Mouse (Mus musculus) hindbrain, embryonic 15.5 days (tissue): ENCODE measurements around the gene Knl1. TPM values are rescaled to one million over a fixed set of nuclear protein-coding genes. Genes with fewer than 3 reads are reported as not detected.

Experiments used
- ATAC-seq: fragments of 200-750 bp; cut with Nextera tagmentation; 2 replicates; pipeline ENCODE4 v1.8.0; 2017; ENCODE audit warnings: low read depth, moderate number of reproducible peaks, moderate TSS enrichment; ENCODE audit not compliant: low FRiP score
- H3K27ac ChIP-seq: fragments of 300-500 bp; sonication (generic); replicated peaks from 2 replicates; pipeline ENCODE4 v1.5.1; 2015; ENCODE audit warnings: mild to moderate bottlenecking, inconsistent platforms
- H3K27me3 ChIP-seq: fragments of 300-500 bp; sonication (generic); 2 replicates; pipeline ENCODE4 v1.6.1; 2015; ENCODE audit warnings: control low read depth, inconsistent platforms
- H3K36me3 ChIP-seq: fragments of 300-500 bp; sonication (generic); 2 replicates; pipeline ENCODE4 v1.6.1; 2015; ENCODE audit warnings: control low read depth, inconsistent platforms
- H3K4me1 ChIP-seq: fragments of 300-500 bp; sonication (generic); replicated peaks from 2 replicates; pipeline ENCODE4 v1.6.1; 2015; ENCODE audit warnings: control low read depth, inconsistent platforms
- H3K4me2 ChIP-seq: fragments of 300-500 bp; sonication (generic); 2 replicates; pipeline ENCODE4 v1.6.1; 2015; ENCODE audit warnings: moderate library complexity, mild to moderate bottlenecking, inconsistent platforms
- H3K4me3 ChIP-seq: fragments of 300-500 bp; sonication (generic); 2 replicates; pipeline ENCODE4 v1.5.1; 2015; ENCODE audit warnings: mild to moderate bottlenecking, inconsistent platforms
- H3K9ac ChIP-seq: fragments of 300-500 bp; sonication (generic); 2 replicates; pipeline ENCODE4 v1.6.1; 2015; ENCODE audit warnings: inconsistent platforms
- H3K9me3 ChIP-seq: fragments of 300-500 bp; sonication (generic); 2 replicates; pipeline ENCODE4 v1.6.1; 2016; ENCODE audit warnings: control low read depth, inconsistent platforms
- WGBS: fragments of 180-500 bp; shearing (Covaris S2); methylation state at CpG from one replicate; pipeline ENCODE4 v1.1.7; 2015; 5-methylcytosine and 5-hydroxymethylcytosine counted together
- polyA plus RNA-seq: library from polyadenylated mRNA; unstranded; fragments of >200 nt; fragmentation: Nextera tagmentation; extraction: Ambion mirVana; gene quantifications from 2 replicates; pipeline ENCODE4 v1.2.1, GENCODE M21; 2015

Gene Knl1
- polyA plus RNA-seq, 1 experiment from 2014 or later: 10.3 TPM

DNA sequence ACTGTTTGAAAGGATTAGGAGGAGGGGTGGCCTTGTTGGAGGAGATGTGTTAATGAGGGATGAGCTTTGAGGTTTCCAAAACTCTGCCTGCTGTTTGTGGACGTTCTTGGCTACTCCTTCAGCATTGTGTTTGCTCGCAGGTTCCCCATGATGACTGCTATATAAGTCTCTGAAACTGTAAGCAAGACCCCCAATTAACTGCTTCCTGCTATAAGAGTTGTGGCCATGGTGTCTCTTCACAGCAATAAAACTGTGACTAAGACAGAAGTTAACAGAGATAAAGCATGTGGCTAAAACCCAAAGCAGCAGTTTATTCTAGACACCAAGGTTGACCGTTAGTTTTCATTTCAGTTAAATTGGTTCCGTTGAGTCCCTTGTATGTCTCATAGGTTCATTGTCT lies 930 bp downstream of the Knl1 start:
- 23% methylated on average over 4 of the region's 4 CpGs for WGBS
- peak overlapping the region; percentile 62 for H3K4me3 ChIP-seq
- H3K36me3 ChIP-seq: no peaks in the 10 kb centered on the region
- no peak overlapping the region for H3K27ac ChIP-seq
- no peaks in the 10 kb centered on the region for H3K27me3 ChIP-seq
- H3K4me2 ChIP-seq: peak overlapping the region; percentile 86
- no peaks in the 10 kb centered on the region for H3K9me3 ChIP-seq
- H3K4me1 ChIP-seq: 0 out of 2 replicates have a peak, but pooled peaks cover 4% of the 10 kb centered on the region
- no peak for ATAC-seq
- peak overlapping the region; percentile 13; the same call in 1 of the 2 replicates for H3K9ac ChIP-seq

- WGBS: 92% methylated on average over 4 of the region's 4 CpGs
- Histone ChIP-seq H3K9ac (no peak overlapping the region), H3K9me3 (no peaks in the 10 kb centered on the region), H3K36me3 (no peaks in the 10 kb centered on the region), H3K27ac (no peak overlapping the region), H3K27me3 (no peaks in the 10 kb centered on the region), H3K4me1 (0 out of 2 replicates have a peak, but pooled peaks cover 4% of the 10 kb centered on the region), H3K4me3 (no peak overlapping the region), H3K4me2 (no peak overlapping the region)
- no peak for ATAC-seq
Observed at GRCm38 (mm10) chr2:119050132-119050650, 3.3 kb downstream of the Knl1 start.

DNA sequence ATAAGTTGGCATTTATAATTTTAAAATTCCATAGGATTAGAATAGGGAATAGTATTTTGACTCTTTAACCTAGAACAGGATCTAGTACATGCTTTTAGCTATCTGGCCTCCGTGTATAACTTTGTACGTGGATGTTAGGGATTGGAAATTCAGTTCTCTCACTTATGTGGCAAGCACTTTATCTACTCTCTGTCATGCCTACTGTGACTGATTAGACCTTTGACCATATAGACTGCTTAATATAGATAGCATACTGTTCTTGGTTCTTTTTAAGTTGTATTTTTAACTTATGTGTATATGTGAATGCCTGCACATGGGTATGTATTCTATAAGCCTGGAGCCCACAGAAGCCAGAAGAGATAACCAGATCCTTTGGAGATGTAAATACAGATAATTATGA lies 13.2 kb downstream of the Knl1 start:
- H3K4me1 ChIP-seq: no peaks in the 10 kb centered on the region
- no peak overlapping the region for H3K9ac ChIP-seq
- no peak overlapping the region for H3K4me3 ChIP-seq
- no peak for ATAC-seq
- WGBS: 99% methylated on average over 2 of the region's 2 CpGs
- H3K27ac ChIP-seq: no peak overlapping the region
- H3K9me3 ChIP-seq: no peaks in the 10 kb centered on the region
- no peaks in the 10 kb centered on the region for H3K27me3 ChIP-seq
- H3K4me2 ChIP-seq: no peak overlapping the region
- H3K36me3 ChIP-seq: no peaks in the 10 kb centered on the region

- no peaks in the 10 kb centered on the region for H3K27me3 ChIP-seq
- WGBS: 97% methylated on average over 4 of the region's 4 CpGs
- no peaks in the 10 kb centered on the region for H3K9me3 ChIP-seq
- no peak for ATAC-seq
- H3K27ac ChIP-seq: no peak overlapping the region
- H3K36me3 ChIP-seq: no peaks in the 10 kb centered on the region
- H3K4me2 ChIP-seq: no peak overlapping the region
- no peaks in the 10 kb centered on the region for H3K4me1 ChIP-seq
- H3K4me3 ChIP-seq: no peak overlapping the region
- no peak overlapping the region for H3K9ac ChIP-seq
Observed at GRCm38 (mm10) chr2:119072397-119072796, 25.5 kb downstream of the Knl1 start.

DNA sequence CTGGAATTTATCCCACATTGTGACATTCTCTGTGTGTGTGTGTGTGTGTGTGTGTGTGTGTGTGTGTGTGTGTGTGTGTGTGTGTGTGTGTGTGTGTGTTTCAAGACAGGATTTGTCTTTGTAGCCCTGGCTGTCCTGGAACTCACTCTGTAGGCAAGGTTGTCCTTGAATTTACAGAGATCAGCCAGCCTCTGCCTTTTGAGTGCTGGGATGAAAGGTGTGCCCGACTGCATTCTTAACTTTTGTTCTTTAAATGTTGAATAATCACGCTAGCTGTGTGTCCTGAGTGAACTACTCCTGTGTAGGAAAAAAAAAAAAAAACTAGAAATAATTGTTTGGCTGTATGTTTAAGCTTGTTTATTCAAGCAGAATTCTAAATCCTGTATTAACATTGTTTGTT lies 39.2 kb downstream of the Knl1 start:
- no peak overlapping the region for H3K27ac ChIP-seq
- H3K4me2 ChIP-seq: no peak overlapping the region
- H3K9me3 ChIP-seq: no peaks in the 10 kb centered on the region
- H3K4me1 ChIP-seq: no peaks in the 10 kb centered on the region
- no peak for ATAC-seq
- H3K27me3 ChIP-seq: no peaks in the 10 kb centered on the region
- WGBS: 90% methylated on average over 2 of the region's 2 CpGs
- H3K9ac ChIP-seq: no peak overlapping the region
- no peaks in the 10 kb centered on the region for H3K36me3 ChIP-seq
- no peak overlapping the region for H3K4me3 ChIP-seq

- H3K27ac ChIP-seq: no peak overlapping the region
- no peak overlapping the region for H3K4me2 ChIP-seq
- no peak overlapping the region for H3K9ac ChIP-seq
- no peaks in the 10 kb centered on the region for H3K9me3 ChIP-seq
- no peaks in the 10 kb centered on the region for H3K36me3 ChIP-seq
- no peaks in the 10 kb centered on the region for H3K27me3 ChIP-seq
- no peak overlapping the region for H3K4me3 ChIP-seq
- no peak for ATAC-seq
- no peaks in the 10 kb centered on the region for H3K4me1 ChIP-seq
Observed at GRCm38 (mm10) chr2:119101552-119101951, 54.6 kb downstream of the Knl1 start.

DNA sequence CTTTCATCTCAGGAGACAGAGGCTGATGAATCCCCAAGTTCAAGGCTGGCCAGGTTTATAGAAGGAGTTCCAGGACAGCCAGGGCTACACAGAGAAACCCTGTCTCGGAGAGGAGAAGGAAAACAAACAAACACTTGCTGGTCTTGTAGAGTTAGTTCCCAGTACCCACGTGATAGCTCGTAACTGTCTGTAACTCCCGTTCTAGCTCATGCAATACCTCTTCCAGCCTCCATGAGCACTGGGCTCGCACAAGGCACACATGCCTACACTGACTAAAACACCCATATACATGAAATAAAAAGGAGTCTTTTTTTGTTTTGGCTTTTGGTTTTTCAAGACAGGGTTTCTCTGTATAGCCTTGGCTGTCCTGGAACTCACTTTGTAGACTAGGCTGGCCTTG lies 59.7 kb downstream of the Knl1 start:
- Histone ChIP-seq H3K27me3 (no peaks in the 10 kb centered on the region), H3K9me3 (no peaks in the 10 kb centered on the region), H3K4me1 (peaks cover 1% of the 10 kb centered on the region; the same call in 1 of the 2 replicates), H3K4me3 (no peak overlapping the region), H3K36me3 (no peaks in the 10 kb centered on the region), H3K4me2 (no peak overlapping the region), H3K9ac (no peak overlapping the region), H3K27ac (no peak overlapping the region)
- ATAC-seq: no peak
- WGBS: 85% methylated on average over 5 of the region's 5 CpGs

DNA sequence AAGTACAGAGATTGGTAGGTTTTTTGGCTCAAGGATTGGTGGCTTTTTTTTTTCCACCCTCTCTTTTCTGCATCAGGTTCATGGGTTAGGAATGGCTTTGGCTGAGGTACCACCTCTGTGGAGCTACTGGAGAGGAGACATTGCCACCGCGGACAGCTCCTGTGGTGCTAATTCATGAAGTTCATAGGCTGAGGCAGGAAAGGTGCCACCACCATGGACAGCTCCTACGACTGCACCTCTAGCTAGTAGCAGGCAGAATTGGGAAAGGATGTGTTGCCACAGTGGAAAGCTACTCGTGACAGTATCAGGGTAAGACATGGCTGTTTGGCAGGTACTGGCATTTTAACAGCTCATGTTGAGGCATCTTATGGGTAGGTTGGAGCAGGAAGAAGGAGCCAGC lies 61.6 kb downstream of the Knl1 start:
- ATAC-seq: no peak
- no peaks in the 10 kb centered on the region for H3K27me3 ChIP-seq
- H3K4me3 ChIP-seq: no peak overlapping the region
- no peaks in the 10 kb centered on the region for H3K36me3 ChIP-seq
- H3K27ac ChIP-seq: no peak overlapping the region
- no peak overlapping the region for H3K4me2 ChIP-seq
- 73% methylated on average over 4 of the region's 4 CpGs for WGBS
- no peak overlapping the region for H3K9ac ChIP-seq
- H3K9me3 ChIP-seq: no peaks in the 10 kb centered on the region
- peaks cover 13% of the 10 kb centered on the region for H3K4me1 ChIP-seq

GRCm38 (mm10) chr2:119111060-119111459 lies 64.1 kb downstream of the Knl1 start:
- no peak for ATAC-seq
- H3K9ac ChIP-seq: no peak overlapping the region
- H3K27me3 ChIP-seq: no peaks in the 10 kb centered on the region
- WGBS: 92% methylated on average over 3 of the region's 3 CpGs
- no peak overlapping the region for H3K4me2 ChIP-seq
- no peak overlapping the region for H3K4me3 ChIP-seq
- no peak overlapping the region for H3K27ac ChIP-seq
- H3K4me1 ChIP-seq: peaks cover 13% of the 10 kb centered on the region
- H3K36me3 ChIP-seq: no peaks in the 10 kb centered on the region
- no peaks in the 10 kb centered on the region for H3K9me3 ChIP-seq

DNA sequence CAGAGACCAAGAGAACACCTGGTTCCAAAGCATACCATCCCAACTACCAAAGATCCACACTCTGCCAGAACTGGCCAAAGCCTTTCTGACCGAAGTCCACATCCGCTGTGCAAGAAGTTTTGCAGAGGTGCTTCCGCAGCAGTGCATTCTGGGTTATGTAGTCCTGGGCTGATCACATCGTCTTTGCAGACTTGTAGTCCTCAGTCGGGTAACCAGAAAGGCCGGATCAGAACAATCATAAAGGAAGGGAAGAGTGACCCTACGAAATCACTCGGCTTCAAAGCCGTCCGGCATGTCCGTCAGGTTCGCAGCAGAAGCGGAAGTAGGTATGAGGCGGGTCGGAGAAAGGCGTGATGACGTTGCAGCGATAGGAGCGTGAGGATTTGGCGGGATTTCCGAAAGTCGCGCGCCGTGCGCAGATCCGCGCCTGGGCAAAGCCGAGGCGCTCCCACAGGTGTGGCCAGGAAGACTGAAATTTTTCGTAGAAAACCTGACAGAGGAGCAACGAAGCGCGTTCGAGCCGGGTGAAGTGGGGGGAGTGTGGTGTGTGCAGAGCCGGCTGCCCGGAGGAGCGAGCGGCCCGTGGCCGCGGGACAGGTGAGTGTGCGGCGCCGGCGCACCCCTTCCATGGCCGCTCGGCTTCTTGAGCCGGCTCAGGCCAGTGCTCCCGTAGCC lies 65.7 kb downstream of the Knl1 start, which contains the start of gene Rad51:
Gene Rad51, plus strand, starts transcription at position 356 of the 675 bp plus-strand sequence.
- under 1% methylated on average over 51 of the region's 51 CpGs for WGBS
- ATAC-seq: peak; percentile 95
- Histone ChIP-seq H3K4me3 (peak within 1 kb of the TSS; percentile 61), H3K9ac (peak within 1 kb of the TSS; percentile 70), H3K36me3 (no peaks in the 10 kb centered on the region), H3K27ac (peak within 1 kb of the TSS; percentile 88), H3K27me3 (no peaks in the 10 kb centered on the region), H3K4me2 (peak within 1 kb of the TSS; percentile 99), H3K9me3 (no peaks in the 10 kb centered on the region), H3K4me1 (peaks cover 13% of the 10 kb centered on the region)

- peak overlapping the region; percentile 70; the same call in 1 of the 2 replicates for H3K9ac ChIP-seq
- H3K36me3 ChIP-seq: no peaks in the 10 kb centered on the region
- H3K4me1 ChIP-seq: peaks cover 13% of the 10 kb centered on the region
- no peaks in the 10 kb centered on the region for H3K9me3 ChIP-seq
- H3K27me3 ChIP-seq: no peaks in the 10 kb centered on the region
- WGBS: 14% methylated on average over 20 of the region's 20 CpGs
- peak overlapping the region; percentile 61 for H3K4me3 ChIP-seq
- peak overlapping the region; percentile 99 for H3K4me2 ChIP-seq
- no peak overlapping the region for H3K27ac ChIP-seq
- 0 out of 2 replicates have a peak, but pooled peaks have one; percentile 4 for ATAC-seq
Observed at GRCm38 (mm10) chr2:119113121-119113925, 66.4 kb downstream of the Knl1 start.

DNA sequence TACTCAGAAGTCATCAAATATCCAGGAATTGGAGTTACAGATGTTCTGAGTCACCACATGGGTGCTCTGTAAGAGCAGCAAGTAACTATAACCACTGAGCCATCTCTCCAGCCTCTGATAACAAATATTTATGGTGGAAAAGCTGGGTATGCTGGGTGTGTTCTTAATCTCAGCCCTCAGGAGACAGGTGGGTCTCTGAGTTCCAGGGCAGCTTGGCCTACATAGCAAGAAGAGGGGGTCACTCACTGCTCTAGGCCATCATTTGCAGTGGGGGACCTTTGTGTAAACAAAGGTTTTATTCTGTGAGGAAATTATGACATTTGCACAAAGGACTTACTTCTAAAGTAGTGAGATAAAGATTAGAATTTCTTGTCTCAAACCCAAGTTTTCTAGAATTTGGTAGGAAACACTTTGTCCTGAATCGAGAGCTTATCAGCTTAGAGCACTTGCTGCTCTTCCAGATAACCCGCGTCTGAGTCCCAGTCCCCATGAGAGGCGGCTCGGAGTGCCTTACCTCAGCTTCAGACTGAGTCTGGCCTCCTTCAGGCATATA lies 89.5 kb downstream of the Knl1 start:
- WGBS: 87% methylated on average over 5 of the region's 5 CpGs
- Histone ChIP-seq H3K4me1 (no peaks in the 10 kb centered on the region), H3K9me3 (no peaks in the 10 kb centered on the region), H3K36me3 (peaks cover 54% of the 10 kb centered on the region), H3K27ac (no peak overlapping the region), H3K4me2 (no peak overlapping the region), H3K4me3 (no peak overlapping the region), H3K9ac (no peak overlapping the region), H3K27me3 (no peaks in the 10 kb centered on the region)
- ATAC-seq: no peak
